Comparison of ENCODE assay signal across 21 mouse cellular contexts in genomic region chr10:45710848-45711247, GRCm38 (mm10).
DNase-seq lines count a peak whose midpoint lies in the region; ATAC-seq and TF ChIP-seq lines count a peak whose summit lies in the region.
"Had no signal": no experiment of that assay in that cellular context is flagged by ENCODE, and none has a peak within 500 bp of the region (broad histone marks: within the 10 kb centered on the region; RNA-seq: fewer than 3 reads in every experiment).

No protein-coding gene starts in this region.

- no peaks in the 10 kb centered on the region for H3K27me3 ChIP-seq in embryonic facial prominence, embryonic 14.5 days (replicated peaks; ENCODE audit: control insufficient read depth, insufficient read depth, low read length)
- no peaks in the 10 kb centered on the region for H3K27me3 ChIP-seq in embryonic facial prominence, embryonic 10.5 days (replicated peaks; ENCODE audit: low read depth, poor library complexity, severe bottlenecking)
- no peaks in the 10 kb centered on the region for H3K27me3 ChIP-seq in midbrain, embryonic 13.5 days
- H3K27me3 ChIP-seq in midbrain, postnatal 0 days (ENCODE audit: insufficient read depth, low read length), result no peaks in the 10 kb centered on the region
- H3K27me3 ChIP-seq: embryonic facial prominence, embryonic 15.5 days; neural tube, embryonic 12.5 days had no signal

- peak; percentile 15 for DNase-seq in embryonic facial prominence, embryonic 14.5 days (ENCODE audit: low spot score)
- no peak for DNase-seq in embryonic facial prominence, embryonic 10.5 days (ENCODE audit: low spot score)
- DNase-seq in midbrain, postnatal 0 days (ENCODE audit: low spot score), result no peak
- no peak for DNase-seq in adrenal gland, postnatal 14 days
- no peak for DNase-seq in heart, postnatal 4 days
- no peak for DNase-seq in frontal cortex, adult 2 months (ENCODE audit: extremely low spot score in 1 of 2, low spot score in 1 of 2)
- DNase-seq: adrenal gland, postnatal 10 days; cerebellum, adult 11 months; cerebellum, postnatal 10 days; gastrocnemius, postnatal 36 days; kidney, postnatal 36 days; liver, postnatal 0 days; right cerebral cortex, adult 18-20 months; thymus, postnatal 25 days had no signal

- H3K9me3 ChIP-seq in embryonic facial prominence, embryonic 14.5 days (ENCODE audit: control insufficient read depth, low read length), result no peaks in the 10 kb centered on the region
- no peaks in the 10 kb centered on the region for H3K9me3 ChIP-seq in embryonic facial prominence, embryonic 10.5 days
- H3K9me3 ChIP-seq in midbrain, embryonic 13.5 days, result no peaks in the 10 kb centered on the region
- no peaks in the 10 kb centered on the region for H3K9me3 ChIP-seq in midbrain, postnatal 0 days (ENCODE audit: low read length)
- H3K9me3 ChIP-seq: embryonic facial prominence, embryonic 15.5 days; limb, embryonic 10.5 days; neural tube, embryonic 12.5 days had no signal

- H3K36me3 ChIP-seq in embryonic facial prominence, embryonic 14.5 days (ENCODE audit: control insufficient read depth, insufficient read depth, low read length), result peaks cover 17% of the 10 kb centered on the region; the same call in 1 of the 2 replicates
- H3K36me3 ChIP-seq in embryonic facial prominence, embryonic 10.5 days (replicated peaks), result peaks cover 38% of the 10 kb centered on the region
- peaks cover 5% of the 10 kb centered on the region; the same call in 1 of the 2 replicates for H3K36me3 ChIP-seq in midbrain, embryonic 13.5 days
- no peaks in the 10 kb centered on the region for H3K36me3 ChIP-seq in midbrain, postnatal 0 days (ENCODE audit: insufficient read depth, low read length)
- H3K36me3 ChIP-seq: embryonic facial prominence, embryonic 15.5 days had no signal

- no peaks in the 10 kb centered on the region for H3K4me1 ChIP-seq in embryonic facial prominence, embryonic 14.5 days (ENCODE audit: control insufficient read depth, insufficient read depth, low read length)
- H3K4me1 ChIP-seq in embryonic facial prominence, embryonic 10.5 days, result no peaks in the 10 kb centered on the region
- peaks cover 8% of the 10 kb centered on the region; the same call in 1 of the 2 replicates for H3K4me1 ChIP-seq in midbrain, embryonic 13.5 days (replicated peaks)
- H3K4me1 ChIP-seq in midbrain, postnatal 0 days (ENCODE audit: insufficient read depth, low read length), result no peaks in the 10 kb centered on the region
- H3K4me1 ChIP-seq: embryonic facial prominence, embryonic 15.5 days; limb, embryonic 10.5 days; neural tube, embryonic 12.5 days had no signal

- no peak overlapping the region for H3K9ac ChIP-seq in embryonic facial prominence, embryonic 14.5 days (ENCODE audit: low read depth, low read length)
- no peak overlapping the region for H3K9ac ChIP-seq in midbrain, embryonic 13.5 days (replicated peaks)
- no peak overlapping the region for H3K9ac ChIP-seq in midbrain, postnatal 0 days (replicated peaks; ENCODE audit: low read length, poor library complexity, severe bottlenecking)
- H3K9ac ChIP-seq: embryonic facial prominence, embryonic 15.5 days; liver, postnatal 0 days; neural tube, embryonic 12.5 days had no signal

- no peak overlapping the region for H3K4me2 ChIP-seq in embryonic facial prominence, embryonic 14.5 days (ENCODE audit: low read depth, low read length)
- H3K4me2 ChIP-seq in midbrain, embryonic 13.5 days (replicated peaks), result no peak overlapping the region
- no peak overlapping the region for H3K4me2 ChIP-seq in midbrain, postnatal 0 days (ENCODE audit: low read depth, low read length, poor library complexity, severe bottlenecking)
- H3K4me2 ChIP-seq: embryonic facial prominence, embryonic 15.5 days; neural tube, embryonic 12.5 days had no signal

- WGBS in embryonic facial prominence, embryonic 14.5 days, result 70% methylated on average over 3 of the region's 3 CpGs
- WGBS in embryonic facial prominence, embryonic 10.5 days, result 94% methylated on average over 3 of the region's 3 CpGs
- 67% methylated on average over 3 of the region's 3 CpGs for WGBS in midbrain, embryonic 13.5 days
- WGBS in midbrain, postnatal 0 days, result 58% methylated on average over 3 of the region's 3 CpGs

- ATAC-seq in embryonic facial prominence, embryonic 14.5 days (ENCODE audit: low read depth), result no peak
- ATAC-seq in midbrain, embryonic 13.5 days, result no peak
- no peak for ATAC-seq in midbrain, postnatal 0 days (ENCODE audit: low FRiP score)
- ATAC-seq in granulocyte monocyte progenitor cell, adult 5-6 weeks (replicated peaks; ENCODE audit: poor library complexity, severe bottlenecking), result 0 out of 2 replicates have a peak, but pooled peaks have one; percentile 12
- ATAC-seq: intestine, embryonic 16.5 days; liver, postnatal 0 days had no signal

- no peak overlapping the region for H3K27ac ChIP-seq in embryonic facial prominence, embryonic 14.5 days (replicated peaks; ENCODE audit: low read depth, low read length)
- no peak overlapping the region for H3K27ac ChIP-seq in embryonic facial prominence, embryonic 10.5 days (replicated peaks)
- peak overlapping the region; percentile 37 for H3K27ac ChIP-seq in midbrain, embryonic 13.5 days
- H3K27ac ChIP-seq in midbrain, postnatal 0 days (ENCODE audit: low read depth, low read length), result no peak overlapping the region
- H3K27ac ChIP-seq: embryonic facial prominence, embryonic 15.5 days; left cerebral cortex, adult 2 months; limb, embryonic 10.5 days; neural tube, embryonic 12.5 days had no signal

- TF ChIP-seq CTCF in midbrain, postnatal 0 days (IDR thresholded peaks at IDR 0.05), result no peak

- H3K4me3 ChIP-seq in embryonic facial prominence, embryonic 14.5 days (ENCODE audit: low read depth, low read length), result no peak overlapping the region
- H3K4me3 ChIP-seq in embryonic facial prominence, embryonic 10.5 days, result no peak overlapping the region
- no peak overlapping the region for H3K4me3 ChIP-seq in midbrain, embryonic 13.5 days (replicated peaks)
- H3K4me3 ChIP-seq in midbrain, postnatal 0 days (ENCODE audit: low read depth, low read length), result no peak overlapping the region
- H3K4me3 ChIP-seq: embryonic facial prominence, embryonic 15.5 days; left cerebral cortex, adult 2 months; limb, embryonic 10.5 days; neural tube, embryonic 12.5 days had no signal
